Mouse (Mus musculus) CD8-positive naive resting alpha-beta T cell, adult 57 days (primary cell): Measurements from ENCODE around the gene Sf3b3. TPM values are rescaled to one million over a fixed set of nuclear protein-coding genes. Genes with fewer than 3 reads are reported as not detected.

Experiments used
- total RNA-seq: library from RNA; stranded (reverse); gene quantifications from one replicate; pipeline ENCODE4 v1.2.4, GENCODE M21; 2023

The Sf3b3 gene
- total RNA-seq: 162 TPM

GRCm38 (mm10) chr8:110846405-110847170 is at the start of gene Sf3b3, which contains the start of gene Cog4:
Gene Sf3b3, minus strand, starts transcription at chr8:110846787.
Gene Cog4, plus strand, starts transcription at chr8:110846600.

GRCm38 (mm10) chr8:110805669-110806068 is 40.9 kb downstream of the Sf3b3 start, which contains the start of gene Il34:
Gene Il34, minus strand, starts transcription at chr8:110805924.

Other genes with a start within 250 kb of the Sf3b3 start
- 54.8 TPM for gene Vac14, start 228.2 kb downstream of the Sf3b3 start, total RNA-seq
- gene Mtss1l, start 125.3 kb downstream of the Sf3b3 start, total RNA-seq: 3.3 TPM
- not detected for gene Il34, start 40.9 kb downstream of the Sf3b3 start, total RNA-seq
- 45.7 TPM for gene Cog4, start 187 bp downstream of the Sf3b3 start, total RNA-seq
- 10.4 TPM for gene Fuk, start 55.7 kb upstream of the Sf3b3 start, total RNA-seq
- 3.1 TPM for gene St3gal2, start 73.1 kb upstream of the Sf3b3 start, total RNA-seq
- gene Ddx19a, start 151.0 kb upstream of the Sf3b3 start, total RNA-seq: 62.6 TPM
- gene Ddx19b, start 185.0 kb upstream of the Sf3b3 start, total RNA-seq: 20.9 TPM
- 43.0 TPM for gene Aars, start 186.4 kb upstream of the Sf3b3 start, total RNA-seq
- gene Exosc6, start 209.6 kb upstream of the Sf3b3 start, total RNA-seq: 12.5 TPM
- gene Clec18a, start 245.6 kb upstream of the Sf3b3 start, total RNA-seq: not detected
- 22.8 TPM for gene Pdpr, start 247.8 kb upstream of the Sf3b3 start, total RNA-seq